Mouse (Mus musculus) skeletal muscle tissue, postnatal 0 days (tissue): ENCODE data around the gene Prl8a6. TPM values are rescaled to one million over a fixed set of nuclear protein-coding genes. Genes with fewer than 3 reads are reported as not detected.

Experiments
- polyA plus RNA-seq: library from polyadenylated mRNA; unstranded; fragments of >200 nt; fragmentation: Nextera tagmentation; extraction: Ambion mirVana; gene quantifications from 2 replicates; pipeline ENCODE4 v1.2.1, GENCODE M21; 2015

Prl8a6 gene
- polyA plus RNA-seq, result not detected in 2 replicates

DNA sequence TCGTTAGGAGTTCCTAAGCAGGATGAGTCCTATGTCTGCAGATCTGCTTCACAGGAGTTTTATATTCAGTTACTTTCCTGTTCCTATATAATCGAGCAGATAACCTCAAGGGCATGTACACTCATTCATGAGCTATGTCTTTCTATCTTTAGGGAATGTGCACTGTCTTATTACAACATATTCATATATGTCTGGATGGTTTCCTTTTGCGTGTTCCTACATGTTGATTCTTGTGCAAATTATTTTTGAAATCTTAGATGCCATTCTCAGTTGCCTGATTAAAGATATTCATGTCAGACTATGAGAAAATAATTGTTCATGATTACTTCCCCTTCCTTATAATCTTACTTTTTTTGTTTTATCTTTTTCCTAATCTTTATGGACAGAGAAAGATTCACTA is at the start of gene Prl8a6:
Gene Prl8a6 (minus strand): TSS at position 101 of the 400 bp plus-strand sequence.

DNA sequence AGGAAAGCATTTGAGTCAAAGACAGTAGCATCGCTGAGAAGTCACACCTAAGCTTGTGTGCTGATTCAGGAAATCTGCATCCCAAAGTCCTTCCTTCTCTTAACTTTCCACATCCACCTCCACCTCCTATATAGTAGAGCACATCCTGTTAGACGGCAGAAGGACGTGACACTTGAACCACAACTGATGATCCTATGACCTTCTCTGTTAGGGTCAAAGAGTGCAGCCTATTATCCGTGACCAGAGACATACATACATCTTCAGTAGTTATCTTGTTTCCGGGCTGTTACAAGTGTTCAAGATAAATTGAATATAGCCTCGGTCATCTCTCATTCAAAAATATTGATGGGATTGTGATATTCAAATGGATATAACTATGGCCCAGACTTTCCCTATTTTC is 47.7 kb downstream of the Prl8a6 start, which contains the start of gene Prl2b1:
Gene Prl2b1 (minus strand): TSS at position 101 of the 400 bp plus-strand sequence.

Other genes starting within 250 kb of the Prl8a6 start
- not detected in 2 replicates for gene Prl3c1, start 242.0 kb downstream of the Prl8a6 start, polyA plus RNA-seq
- not detected in 2 replicates for gene Prl3b1, start 196.8 kb downstream of the Prl8a6 start, polyA plus RNA-seq
- gene Prl3a1, start 179.3 kb downstream of the Prl8a6 start, polyA plus RNA-seq, result not detected in 2 replicates
- not detected in 2 replicates for gene Prl6a1, start 126.1 kb downstream of the Prl8a6 start, polyA plus RNA-seq
- gene Prl8a2, start 93.0 kb downstream of the Prl8a6 start, polyA plus RNA-seq, result not detected in 2 replicates
- not detected in 2 replicates for gene Prl2b1, start 47.8 kb downstream of the Prl8a6 start, polyA plus RNA-seq
- gene Prl8a8, start 74.5 kb upstream of the Prl8a6 start, polyA plus RNA-seq, result not detected in 2 replicates
- not detected in 2 replicates for gene Prl8a9, start 125.9 kb upstream of the Prl8a6 start, polyA plus RNA-seq
- not detected in 2 replicates for gene Prl8a1, start 143.5 kb upstream of the Prl8a6 start, polyA plus RNA-seq
- gene Prl7b1, start 171.9 kb upstream of the Prl8a6 start, polyA plus RNA-seq, result not detected in 2 replicates
- gene Prl7a1, start 203.8 kb upstream of the Prl8a6 start, polyA plus RNA-seq, result not detected in 2 replicates
- gene Prl7a2, start 229.3 kb upstream of the Prl8a6 start, polyA plus RNA-seq, result not detected in 2 replicates